Mouse (Mus musculus) gastrocnemius, postnatal 10 days (tissue): ENCODE results near the gene Pla2r1. TPM values are rescaled to one million over a fixed set of nuclear protein-coding genes. Genes with fewer than 3 reads are reported as not detected.

ENCODE experiments used
- DNase-seq: peaks from one replicate; pipeline ENCODE4 v3.0.0; 2021; ENCODE audit warnings: mixed read lengths
- total RNA-seq, 2 experiments: library from RNA; stranded (reverse); gene quantifications; 2 replicates each; pipeline ENCODE4 v1.2.3; 2021

The Pla2r1 gene
- total RNA-seq, 2 experiments from 2014 or later, result 1.7 to 2.1 TPM

GRCm38 (mm10) chr2:60500583-60501116, 52.5 kb downstream of the Pla2r1 start:
- no peak for DNase-seq

GRCm38 (mm10) chr2:60479906-60480305, 73.2 kb downstream of the Pla2r1 start:
- no peak for DNase-seq

DNA sequence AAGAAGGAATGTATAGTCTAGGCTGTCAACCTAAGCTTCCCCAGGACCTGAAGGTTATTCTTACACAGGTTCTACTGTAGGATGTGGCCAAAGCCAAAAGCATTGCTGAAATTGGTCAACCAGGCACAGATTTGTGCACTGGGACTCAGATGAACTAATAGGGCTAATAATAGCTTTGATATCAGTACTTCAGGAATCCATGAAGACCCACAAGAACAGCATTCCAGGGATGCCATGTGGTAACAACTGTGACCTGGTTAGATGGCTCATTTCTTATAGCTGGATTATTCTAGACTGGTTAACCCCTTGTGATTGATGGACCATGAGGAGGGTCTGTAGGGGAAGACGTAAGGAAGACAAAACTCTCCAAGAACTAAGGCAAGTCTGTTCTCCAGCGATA, 74.3 kb downstream of the Pla2r1 start:
- DNase-seq, result no peak

- no peak for DNase-seq
Observed at GRCm38 (mm10) chr2:60468901-60469770, 84.0 kb downstream of the Pla2r1 start.

GRCm38 (mm10) chr2:60452376-60452775, 100.7 kb downstream of the Pla2r1 start:
- no peak for DNase-seq

GRCm38 (mm10) chr2:60451119-60451773, 101.9 kb downstream of the Pla2r1 start:
- no peak for DNase-seq

- DNase-seq, result peak; percentile 16
Observed at GRCm38 (mm10) chr2:60449732-60450131, 103.4 kb downstream of the Pla2r1 start.

DNA sequence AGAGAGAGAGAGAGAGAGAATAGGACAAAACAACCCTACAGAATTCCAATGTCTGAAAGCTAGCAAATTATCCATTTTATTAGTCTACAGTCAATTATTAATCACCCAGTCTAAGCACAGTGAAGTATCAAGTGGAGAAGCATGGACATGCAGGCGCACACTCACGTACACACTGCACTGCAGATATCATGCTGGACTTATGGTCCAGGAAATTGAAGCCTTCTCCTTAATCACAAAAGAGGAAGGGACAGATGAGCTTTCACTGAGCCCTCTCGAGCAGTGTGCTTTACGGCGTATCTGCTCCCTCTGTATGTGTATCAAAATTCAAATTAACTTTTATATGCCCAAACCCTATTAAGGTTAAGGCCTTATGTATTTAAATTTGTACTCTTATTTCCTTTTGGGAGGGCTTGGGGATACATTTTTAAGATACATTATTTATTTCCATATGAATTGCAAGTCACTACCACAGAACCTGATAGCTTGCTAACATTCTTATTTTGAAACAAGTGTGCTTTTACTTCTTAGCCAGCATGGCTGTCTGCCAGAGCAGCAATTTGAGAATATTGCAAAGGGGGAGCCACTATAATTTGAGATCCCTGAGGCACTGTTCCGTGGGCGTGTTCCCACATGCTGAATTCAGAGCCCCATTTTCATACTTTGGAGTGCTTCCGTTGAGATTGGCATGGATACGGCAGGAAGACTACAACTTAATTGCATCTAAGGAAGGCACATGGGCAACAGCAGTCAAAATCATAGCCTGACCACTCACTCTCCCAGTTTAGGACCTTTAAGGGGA, 108.2 kb downstream of the Pla2r1 start:
- DNase-seq, result peak; percentile 41

GRCm38 (mm10) chr2:60443279-60443678, 109.8 kb downstream of the Pla2r1 start:
- DNase-seq, result no peak

DNA sequence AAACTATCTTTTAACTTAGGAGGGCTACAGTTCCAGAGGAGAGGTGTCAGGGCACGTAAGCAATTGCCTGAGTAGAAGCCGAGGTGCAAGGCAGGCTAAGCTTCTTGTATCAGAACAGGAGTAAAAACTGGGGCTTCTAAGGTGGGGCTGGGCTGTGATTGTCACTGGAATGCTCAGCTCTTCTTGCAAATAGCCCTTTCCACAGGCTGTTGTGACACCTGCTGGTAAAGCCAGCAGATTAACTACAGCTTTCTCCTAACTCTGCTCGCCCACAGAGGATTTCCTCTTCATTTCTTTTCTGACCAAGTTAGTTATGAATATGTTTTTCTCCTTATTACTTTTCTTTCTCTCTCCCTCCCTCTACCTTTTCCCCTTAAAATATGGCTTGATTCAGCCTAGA, 111.2 kb downstream of the Pla2r1 start:
- no peak for DNase-seq

DNA sequence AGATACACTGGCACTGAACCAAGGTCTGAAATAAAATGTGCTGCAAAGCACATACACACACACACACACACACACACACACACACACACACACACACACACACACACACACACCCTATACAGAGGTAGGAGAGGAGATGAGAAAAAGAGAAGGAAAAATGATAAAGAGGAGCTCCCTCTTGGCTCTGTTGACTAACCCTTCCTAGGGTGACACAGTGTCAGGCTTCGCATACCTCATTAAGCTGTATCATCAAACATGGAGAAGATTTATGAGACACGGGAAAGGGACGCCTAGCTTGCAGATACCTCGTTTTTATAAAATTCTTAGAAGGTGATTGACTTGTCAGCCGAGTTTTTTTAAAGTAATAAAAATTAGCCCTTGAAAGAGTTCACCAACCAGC, 116.3 kb downstream of the Pla2r1 start:
- no peak for DNase-seq

- no peak for DNase-seq
Observed at GRCm38 (mm10) chr2:60430315-60431021, 122.6 kb downstream of the Pla2r1 start.

DNA sequence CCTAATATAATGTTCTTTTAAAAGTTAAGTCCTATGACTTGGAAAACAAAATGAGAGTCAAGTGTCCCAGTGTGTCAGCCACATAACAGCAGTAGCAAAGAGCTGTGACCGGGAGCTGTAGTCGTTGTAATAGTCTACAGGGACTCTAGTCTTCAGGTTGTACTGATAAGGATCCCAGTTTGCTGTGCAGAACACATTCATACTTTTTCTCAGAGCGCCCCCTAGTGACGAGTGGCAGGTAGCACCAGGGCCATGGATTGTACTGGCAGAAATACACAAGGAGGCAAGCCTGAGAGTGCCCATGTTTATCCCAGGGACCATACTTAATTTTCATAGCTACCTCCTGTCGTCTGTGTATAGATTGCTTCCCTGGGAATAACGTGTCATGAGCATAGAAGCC, 135.0 kb downstream of the Pla2r1 start:
- DNase-seq, result peak; percentile 61

GRCm38 (mm10) chr2:60414334-60414733, 138.8 kb downstream of the Pla2r1 start:
- no peak for DNase-seq

- no peak for DNase-seq
Observed at GRCm38 (mm10) chr2:60413006-60413650, 140.0 kb downstream of the Pla2r1 start.

- no peak for DNase-seq
Observed at GRCm38 (mm10) chr2:60411181-60411580, 141.9 kb downstream of the Pla2r1 start.

- no peak for DNase-seq
Observed at GRCm38 (mm10) chr2:60409989-60410763, 142.9 kb downstream of the Pla2r1 start.

DNA sequence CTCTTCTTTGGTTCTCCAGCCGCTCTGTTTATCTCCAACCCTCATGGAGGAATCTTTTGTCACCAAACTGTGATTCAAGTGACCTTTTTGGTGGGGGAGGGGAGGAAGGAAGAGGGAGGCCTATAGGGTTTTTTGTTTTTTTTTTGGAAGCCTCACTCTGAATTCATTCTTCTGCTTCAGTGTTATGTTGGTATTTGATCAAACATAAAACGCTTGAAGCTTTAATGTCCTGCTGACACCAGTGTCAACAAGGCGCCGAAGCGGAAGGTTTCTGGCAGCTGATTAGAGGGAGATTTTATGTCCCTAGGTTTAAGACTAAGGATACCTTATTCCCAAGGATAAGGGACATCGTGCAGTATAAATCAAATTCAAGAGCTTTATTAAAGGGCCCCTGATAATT, 143.9 kb downstream of the Pla2r1 start:
- DNase-seq, result no peak

- no peak for DNase-seq
Observed at GRCm38 (mm10) chr2:60407387-60407786, 145.7 kb downstream of the Pla2r1 start.

DNA sequence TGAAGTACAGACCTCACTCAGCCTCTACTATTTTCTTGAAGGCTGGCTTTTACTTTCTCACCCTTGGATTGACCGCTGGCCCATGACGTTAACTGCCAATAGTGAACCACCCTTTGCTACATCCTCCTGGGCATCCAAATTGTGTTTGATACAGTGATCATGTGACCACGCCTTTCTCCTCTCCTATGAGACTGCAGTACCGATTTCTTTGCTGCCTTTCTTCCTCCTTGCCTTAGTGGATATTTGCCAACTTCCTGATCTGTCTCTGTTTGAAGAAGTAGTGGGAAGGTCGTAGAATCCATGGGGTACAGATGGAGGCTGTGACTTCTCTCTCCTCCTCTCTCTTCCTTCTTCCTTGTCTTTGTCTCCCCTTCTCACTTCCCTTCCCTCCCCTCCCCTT, 147.7 kb downstream of the Pla2r1 start:
- DNase-seq, result no peak

GRCm38 (mm10) chr2:60404763-60405162, 148.3 kb downstream of the Pla2r1 start:
- no peak for DNase-seq
